Mouse (Mus musculus): ENCODE results near the gene Supt5.

GRCm38 (mm10) chr7:28306216-28306615, 32.3 kb downstream of the Supt5 start:
- TF ChIP-seq GATA1 (IDR thresholded peaks at IDR 0.05; ENCODE audit: low read length) (no peak), TAL1 (IDR thresholded peaks at IDR 0.05; ENCODE audit: low read length) (no peak)

Data from erythroblast, embryonic 14.5 days (primary cell).